Mouse (Mus musculus): ENCODE results near the gene Robo2. TPM values are rescaled to one million over a fixed set of nuclear protein-coding genes. Genes with fewer than 3 reads are reported as not detected.

Gene Robo2
- polyA plus RNA-seq, 1 experiment: not detected

DNA sequence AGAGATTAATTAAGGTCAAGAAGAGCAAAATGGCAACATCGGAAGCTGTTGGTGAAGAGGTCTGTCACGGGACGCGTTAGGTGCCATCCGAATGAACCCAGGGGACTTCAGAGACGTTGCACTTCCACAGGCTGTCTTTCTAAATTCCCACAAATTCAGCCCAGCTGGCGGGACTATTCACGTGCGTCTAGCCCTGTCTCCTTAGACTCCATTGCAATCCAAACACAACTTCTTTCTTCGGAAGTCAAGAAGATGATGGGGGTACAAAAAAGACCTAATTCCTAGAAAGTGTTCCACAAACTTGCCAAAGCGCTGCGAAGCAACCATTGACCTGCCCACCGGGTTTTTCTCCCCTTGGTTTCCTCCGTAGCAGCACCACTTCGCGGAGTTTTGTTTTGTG, 604 bp downstream of the Robo2 start:
- Histone ChIP-seq H3K4me3 (ENCODE audit: insufficient read depth, low read length) (peak overlapping the region; percentile 38), H3K27ac (ENCODE audit: insufficient read depth, low read depth, low read length) (no peak overlapping the region), H3K4me1 (ENCODE audit: control insufficient read depth, insufficient read depth, low read length) (no peaks in the 10 kb centered on the region; the same call in none of the 2 replicates)
- TF ChIP-seq CTCF (IDR thresholded peaks at IDR 0.05; ENCODE audit: low read depth, low read length) (no peak), POLR2A (IDR thresholded peaks at IDR 0.05; ENCODE audit: borderline replicate concordance, low read depth, low read length) (no peak)

DNA sequence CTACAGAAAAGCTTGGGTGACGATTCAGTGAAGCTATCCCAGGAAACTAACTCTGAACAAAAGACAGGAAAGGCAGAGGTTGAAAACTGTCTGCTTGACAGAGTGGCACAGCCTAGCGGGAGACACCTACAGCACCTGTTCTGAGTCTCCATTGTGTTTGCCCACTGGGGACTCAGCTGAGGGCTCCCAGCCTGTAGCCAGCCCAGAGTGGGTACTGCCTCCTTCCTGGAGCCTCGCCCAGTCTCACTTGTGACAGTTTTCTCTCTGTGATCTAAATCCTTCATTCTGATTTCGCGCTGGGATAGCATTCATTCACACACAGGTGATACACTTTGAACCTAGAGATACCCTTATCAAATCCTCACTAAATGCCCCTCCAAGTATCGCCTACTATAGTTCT, 1.5 kb downstream of the Robo2 start:
- TF ChIP-seq POLR2A (IDR thresholded peaks at IDR 0.05; ENCODE audit: borderline replicate concordance, low read depth, low read length) (no peak), CTCF (IDR thresholded peaks at IDR 0.05; ENCODE audit: low read depth, low read length) (no peak)
- Histone ChIP-seq H3K4me1 (ENCODE audit: control insufficient read depth, insufficient read depth, low read length) (no peaks in the 10 kb centered on the region; the same call in none of the 2 replicates), H3K4me3 (ENCODE audit: insufficient read depth, low read length) (no peak overlapping the region), H3K27ac (ENCODE audit: insufficient read depth, low read depth, low read length) (no peak overlapping the region)

DNA sequence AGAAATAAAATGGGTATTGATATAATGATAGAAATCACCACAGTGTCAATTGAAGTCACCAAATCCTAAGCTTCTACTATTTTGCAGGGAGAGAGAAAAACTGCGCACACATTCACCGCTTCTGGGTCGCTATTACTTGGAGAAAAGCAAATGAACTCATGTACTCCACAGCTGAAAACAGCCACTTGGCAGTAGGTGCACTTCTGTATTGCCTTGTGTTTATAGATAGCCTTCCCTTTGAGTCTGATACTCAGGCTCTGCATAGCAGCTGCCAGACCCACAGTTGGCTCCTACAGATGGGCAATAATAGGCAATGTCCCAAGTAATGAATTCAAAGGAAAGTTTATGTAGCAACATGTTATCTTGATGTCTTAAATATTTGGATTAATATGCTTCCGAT, 2.1 kb downstream of the Robo2 start:
- no peak overlapping the region for H3K4me3 ChIP-seq (ENCODE audit: insufficient read depth, low read length)
- H3K27ac ChIP-seq (ENCODE audit: insufficient read depth, low read depth, low read length): no peak overlapping the region
- no peaks in the 10 kb centered on the region; the same call in none of the 2 replicates for H3K4me1 ChIP-seq (ENCODE audit: control insufficient read depth, insufficient read depth, low read length)
- TF ChIP-seq POLR2A (IDR thresholded peaks at IDR 0.05; ENCODE audit: borderline replicate concordance, low read depth, low read length) (no peak), CTCF (IDR thresholded peaks at IDR 0.05; ENCODE audit: low read depth, low read length) (no peak)

DNA sequence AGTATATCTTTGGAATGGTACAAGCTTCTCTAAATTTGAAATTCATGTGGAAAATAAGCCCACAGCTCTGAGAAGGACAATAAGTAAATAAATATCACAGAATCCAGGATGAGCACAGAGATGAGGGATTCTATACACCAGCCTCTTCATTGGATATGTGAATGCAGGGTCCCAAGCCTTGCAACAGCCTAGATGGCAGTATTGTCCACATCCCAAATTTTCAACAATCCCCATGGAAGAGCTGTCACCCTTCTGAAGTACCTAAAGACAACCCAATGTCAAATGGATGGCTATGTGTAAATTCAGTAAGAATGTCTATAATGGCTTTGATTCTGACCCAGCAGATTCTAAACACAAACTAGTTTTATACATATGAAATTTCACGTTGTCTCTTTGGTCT, 3.1 kb downstream of the Robo2 start:
- Histone ChIP-seq H3K4me3 (ENCODE audit: insufficient read depth, low read length) (no peak overlapping the region), H3K4me1 (ENCODE audit: control insufficient read depth, insufficient read depth, low read length) (no peaks in the 10 kb centered on the region; the same call in none of the 2 replicates), H3K27ac (ENCODE audit: insufficient read depth, low read depth, low read length) (no peak overlapping the region)
- TF ChIP-seq POLR2A (IDR thresholded peaks at IDR 0.05; ENCODE audit: borderline replicate concordance, low read depth, low read length) (no peak), CTCF (IDR thresholded peaks at IDR 0.05; ENCODE audit: low read depth, low read length) (no peak)

DNA sequence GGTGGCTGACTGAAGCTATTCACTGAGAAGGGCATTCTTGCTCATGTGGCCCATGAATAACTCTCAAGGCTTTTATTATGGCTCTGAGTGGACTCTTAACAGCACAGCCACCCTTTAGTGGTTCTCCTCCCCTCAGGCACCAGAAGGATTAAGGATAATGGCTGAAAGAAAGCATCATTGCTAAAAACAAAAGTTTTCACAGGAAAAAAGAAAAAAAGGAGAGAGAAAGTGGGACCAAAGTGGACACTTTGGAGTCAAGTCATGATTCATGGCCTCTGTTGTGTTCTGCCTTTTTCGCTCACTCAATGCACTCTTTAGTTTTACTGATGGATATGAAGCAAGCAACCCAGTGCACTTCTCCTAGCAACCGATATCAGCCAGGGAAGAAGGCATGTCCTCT, 14.3 kb downstream of the Robo2 start:
- TF ChIP-seq CTCF (IDR thresholded peaks at IDR 0.05; ENCODE audit: low read depth, low read length) (no peak), POLR2A (IDR thresholded peaks at IDR 0.05; ENCODE audit: borderline replicate concordance, low read depth, low read length) (no peak)
- no peaks in the 10 kb centered on the region for H3K4me1 ChIP-seq (ENCODE audit: control insufficient read depth, insufficient read depth, low read length)
- no peak overlapping the region for H3K27ac ChIP-seq (ENCODE audit: insufficient read depth, low read depth, low read length)
- H3K4me3 ChIP-seq (ENCODE audit: insufficient read depth, low read length): no peak overlapping the region

DNA sequence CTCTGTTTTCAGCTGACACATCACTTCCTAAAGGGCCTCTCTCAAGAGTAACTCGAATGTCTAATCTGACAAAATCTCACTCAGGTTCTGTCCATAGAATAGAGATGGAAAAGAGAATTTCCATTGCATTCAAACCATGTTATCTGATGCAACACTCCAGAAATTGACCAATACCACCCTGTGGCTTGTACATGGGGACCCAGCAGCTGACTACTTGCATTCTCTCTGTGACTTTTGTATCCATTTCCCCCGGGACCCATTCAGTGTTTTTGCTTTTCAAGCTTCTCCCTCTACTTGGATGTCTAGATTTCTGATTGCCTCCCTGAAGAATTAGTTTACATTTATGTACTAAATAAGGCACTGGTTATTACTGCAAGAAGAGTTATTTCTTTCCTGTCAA, 15.9 kb downstream of the Robo2 start:
- no peak overlapping the region for H3K4me3 ChIP-seq (ENCODE audit: insufficient read depth, low read length)
- no peaks in the 10 kb centered on the region for H3K4me1 ChIP-seq (ENCODE audit: control insufficient read depth, insufficient read depth, low read length)
- TF ChIP-seq POLR2A (IDR thresholded peaks at IDR 0.05; ENCODE audit: borderline replicate concordance, low read depth, low read length) (no peak), CTCF (IDR thresholded peaks at IDR 0.05; ENCODE audit: low read depth, low read length) (no peak)
- H3K27ac ChIP-seq (ENCODE audit: insufficient read depth, low read depth, low read length): no peak overlapping the region

DNA sequence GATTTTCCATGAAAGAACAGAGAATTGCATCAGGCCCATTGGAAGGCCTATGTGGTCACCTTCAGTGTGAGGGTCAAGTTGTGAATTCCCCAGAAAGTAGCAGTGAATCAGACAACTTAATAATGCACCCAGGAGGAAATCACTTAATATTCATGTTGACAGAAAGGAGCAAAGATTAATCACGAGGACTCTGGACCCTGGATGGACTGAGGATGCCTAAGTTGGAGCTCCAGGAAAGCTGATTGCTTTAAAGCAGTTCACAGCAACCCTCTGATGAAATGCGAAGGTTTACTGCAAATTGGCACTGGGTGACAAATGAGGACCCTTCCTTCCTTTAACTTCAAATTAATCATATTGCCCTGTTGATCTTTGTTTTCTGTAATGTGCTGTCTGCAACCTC, 32.2 kb downstream of the Robo2 start:
- TF ChIP-seq CTCF (IDR thresholded peaks at IDR 0.05; ENCODE audit: low read depth, low read length): no peak
- TF ChIP-seq POLR2A (IDR thresholded peaks at IDR 0.05; ENCODE audit: borderline replicate concordance, low read depth, low read length): no peak
- Histone ChIP-seq H3K27ac (ENCODE audit: insufficient read depth, low read depth, low read length) (no peak overlapping the region), H3K4me3 (ENCODE audit: insufficient read depth, low read length) (no peak overlapping the region), H3K4me1 (ENCODE audit: control insufficient read depth, insufficient read depth, low read length) (no peaks in the 10 kb centered on the region)

DNA sequence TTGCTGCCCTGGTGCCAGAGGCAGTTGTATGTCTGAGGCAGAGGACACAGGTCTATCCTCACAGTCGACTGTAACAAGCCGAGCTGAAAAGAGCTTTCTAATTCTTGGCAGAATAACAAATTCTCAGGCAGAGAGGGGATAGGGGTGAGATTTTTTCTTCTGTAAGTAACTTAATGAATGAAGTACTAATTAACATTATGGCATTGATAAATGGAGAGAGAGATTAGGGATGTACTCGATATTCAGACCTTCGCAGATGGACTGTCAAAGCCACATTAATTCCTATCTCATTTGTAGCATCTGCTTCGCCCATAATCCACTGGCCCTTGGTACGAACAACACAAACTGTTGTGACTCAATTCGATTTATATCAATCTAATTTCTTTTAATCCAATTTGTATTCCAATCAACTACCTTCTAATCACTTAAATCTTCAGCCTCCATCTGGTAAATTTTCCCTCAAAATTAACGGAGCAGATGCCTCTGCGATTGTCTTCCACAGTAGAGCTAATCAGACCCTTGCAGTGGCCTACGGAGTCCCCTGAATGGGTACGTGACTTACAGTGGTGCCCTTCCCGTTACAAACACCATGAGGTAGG, 36.2 kb downstream of the Robo2 start:
- no peak overlapping the region for H3K27ac ChIP-seq (ENCODE audit: insufficient read depth, low read depth, low read length)
- H3K4me1 ChIP-seq (ENCODE audit: control insufficient read depth, insufficient read depth, low read length): no peaks in the 10 kb centered on the region
- no peak for TF ChIP-seq CTCF (IDR thresholded peaks at IDR 0.05; ENCODE audit: low read depth, low read length)
- no peak for TF ChIP-seq POLR2A (IDR thresholded peaks at IDR 0.05; ENCODE audit: borderline replicate concordance, low read depth, low read length)
- no peak overlapping the region for H3K4me3 ChIP-seq (ENCODE audit: insufficient read depth, low read length)

DNA sequence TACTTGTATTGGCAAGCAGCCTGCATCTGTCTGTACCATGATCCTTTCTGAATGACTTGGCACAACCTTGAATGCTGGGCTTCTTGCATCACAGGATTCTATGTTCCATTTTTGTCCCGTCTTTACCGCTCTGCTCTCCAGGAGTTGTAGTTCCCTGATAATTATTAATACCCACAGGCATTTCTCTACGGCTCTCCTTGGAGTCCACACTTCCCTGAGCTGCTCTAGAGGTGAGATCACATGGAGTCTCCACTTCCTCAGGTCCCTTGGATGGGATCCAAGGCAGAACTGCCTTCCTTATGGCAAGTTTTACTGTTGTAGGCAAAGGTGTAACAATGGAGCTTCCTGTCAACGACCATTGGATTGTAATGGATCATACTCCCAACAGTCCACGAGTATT, 37.1 kb downstream of the Robo2 start:
- TF ChIP-seq POLR2A (IDR thresholded peaks at IDR 0.05; ENCODE audit: borderline replicate concordance, low read depth, low read length) (no peak), CTCF (IDR thresholded peaks at IDR 0.05; ENCODE audit: low read depth, low read length) (no peak)
- H3K27ac ChIP-seq (ENCODE audit: insufficient read depth, low read depth, low read length): no peak overlapping the region
- H3K4me1 ChIP-seq (ENCODE audit: control insufficient read depth, insufficient read depth, low read length): no peaks in the 10 kb centered on the region
- no peak overlapping the region for H3K4me3 ChIP-seq (ENCODE audit: insufficient read depth, low read length)

DNA sequence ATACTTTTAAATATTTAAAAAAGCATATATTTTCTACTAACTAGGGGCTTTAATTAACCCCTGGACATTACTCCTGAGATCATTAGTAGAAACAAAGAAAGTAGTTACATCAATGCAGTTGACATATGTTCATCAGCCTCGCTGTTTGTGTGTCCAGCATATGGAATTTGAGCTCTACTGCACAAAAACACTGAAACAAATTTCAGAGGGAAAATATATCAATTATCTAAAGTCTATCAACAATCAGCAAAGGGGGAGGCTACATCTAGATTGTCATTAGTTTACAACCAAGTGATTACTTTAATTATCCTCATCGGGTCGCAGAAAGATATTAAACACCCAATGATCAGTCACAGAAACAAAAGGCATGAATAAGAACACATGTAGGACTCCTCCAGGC, 38.2 kb downstream of the Robo2 start:
- TF ChIP-seq CTCF (IDR thresholded peaks at IDR 0.05; ENCODE audit: low read depth, low read length) (no peak), POLR2A (IDR thresholded peaks at IDR 0.05; ENCODE audit: borderline replicate concordance, low read depth, low read length) (no peak)
- no peaks in the 10 kb centered on the region for H3K4me1 ChIP-seq (ENCODE audit: control insufficient read depth, insufficient read depth, low read length)
- H3K27ac ChIP-seq (ENCODE audit: insufficient read depth, low read depth, low read length): no peak overlapping the region
- no peak overlapping the region for H3K4me3 ChIP-seq (ENCODE audit: insufficient read depth, low read length)

DNA sequence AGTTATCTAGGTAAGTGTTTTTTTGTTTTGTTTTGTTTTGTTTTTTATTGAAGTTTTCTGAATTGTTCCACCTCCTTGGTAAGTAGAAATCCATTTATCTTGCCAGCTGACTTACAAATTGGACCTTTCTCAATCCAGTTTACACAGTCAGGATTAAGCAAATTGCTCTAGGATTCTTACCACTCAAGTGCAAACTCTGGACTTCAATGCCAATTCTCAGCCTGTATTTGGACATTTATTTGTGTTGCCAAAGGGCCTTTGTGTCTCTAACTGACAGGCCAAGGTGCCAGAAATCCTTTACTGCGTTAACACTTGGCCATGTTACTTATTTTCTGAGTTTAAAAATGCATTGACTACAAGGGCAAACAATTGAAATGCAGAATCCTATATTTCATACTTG, 38.7 kb downstream of the Robo2 start:
- Histone ChIP-seq H3K27ac (ENCODE audit: insufficient read depth, low read depth, low read length) (no peak overlapping the region), H3K4me1 (ENCODE audit: control insufficient read depth, insufficient read depth, low read length) (no peaks in the 10 kb centered on the region), H3K4me3 (ENCODE audit: insufficient read depth, low read length) (no peak overlapping the region)
- TF ChIP-seq CTCF (IDR thresholded peaks at IDR 0.05; ENCODE audit: low read depth, low read length) (no peak), POLR2A (IDR thresholded peaks at IDR 0.05; ENCODE audit: borderline replicate concordance, low read depth, low read length) (no peak)
